Mouse (Mus musculus) stomach, embryonic 16.5 days (tissue): Measurements from ENCODE around the gene Ttll6. TPM values are rescaled to one million over a fixed set of nuclear protein-coding genes. Genes with fewer than 3 reads are reported as not detected.

Source experiments
- ATAC-seq: fragments of 200-750 bp; cut with Nextera tagmentation; 2 replicates; pipeline ENCODE4 v1.8.0; 2017; ENCODE audit warnings: moderate number of reproducible peaks, moderate TSS enrichment; ENCODE audit not compliant: insufficient read depth, low FRiP score
- H3K27ac ChIP-seq: fragments of 300-500 bp; sonication (generic); 2 replicates; pipeline ENCODE4 v1.5.1; 2014; ENCODE audit warnings: low read length
- H3K27me3 ChIP-seq: fragments of 300-500 bp; sonication (generic); 2 replicates; pipeline ENCODE4 v1.6.1; 2014; ENCODE audit warnings: low read length, control low read depth, mixed read lengths; ENCODE audit not compliant: control insufficient read depth, insufficient read depth
- H3K36me3 ChIP-seq: fragments of 300-500 bp; sonication (generic); 2 replicates; pipeline ENCODE4 v1.6.1; 2014; ENCODE audit warnings: low read length; ENCODE audit not compliant: control insufficient read depth, insufficient read depth
- H3K4me1 ChIP-seq: fragments of 300-500 bp; sonication (generic); 2 replicates; pipeline ENCODE4 v1.6.1; 2014; ENCODE audit warnings: low read length, control low read depth, mixed read lengths; ENCODE audit not compliant: control insufficient read depth, insufficient read depth
- H3K4me2 ChIP-seq: fragments of 300-500 bp; sonication (generic); 2 replicates; pipeline ENCODE4 v1.6.1; 2014; ENCODE audit warnings: low read depth, low read length, mixed read lengths
- H3K4me3 ChIP-seq: fragments of 300-500 bp; sonication (generic); replicated peaks from 2 replicates; pipeline ENCODE4 v1.5.1; 2014; ENCODE audit warnings: mild to moderate bottlenecking, low read length
- H3K9ac ChIP-seq: fragments of 300-500 bp; sonication (generic); 2 replicates; pipeline ENCODE4 v1.6.1; 2014; ENCODE audit warnings: low read length
- H3K9me3 ChIP-seq: fragments of 300-500 bp; sonication (generic); replicated peaks from 2 replicates; pipeline ENCODE4 v1.6.1; 2016; ENCODE audit warnings: low read length, control low read depth; ENCODE audit not compliant: control insufficient read depth
- WGBS: fragments of 180-500 bp; shearing (Covaris S2); extraction: QIAGEN DNeasy Blood & Tissue Kit; methylation state at CpG from one replicate; pipeline ENCODE4 v1.1.7; 2014; 5-methylcytosine and 5-hydroxymethylcytosine counted together
- polyA plus RNA-seq: library from polyadenylated mRNA; unstranded; fragments of >200 nt; fragmentation: Nextera tagmentation; extraction: Ambion mirVana; gene quantifications from 2 replicates; pipeline ENCODE4 v1.2.1, GENCODE M21; 2015

Ttll6 gene
- polyA plus RNA-seq, 1 experiment from 2014 or later = 0.58 TPM

- no peak overlapping the region for H3K4me2 ChIP-seq
- H3K9me3 ChIP-seq = no peaks in the 10 kb centered on the region
- no peak overlapping the region for H3K27ac ChIP-seq
- H3K36me3 ChIP-seq = no peaks in the 10 kb centered on the region
- H3K4me1 ChIP-seq = no peaks in the 10 kb centered on the region
- WGBS = 2% methylated on average over 16 of the region's 16 CpGs
- no peak for ATAC-seq
- H3K27me3 ChIP-seq = peaks cover 90% of the 10 kb centered on the region
- no peak overlapping the region for H3K9ac ChIP-seq
- no peak overlapping the region for H3K4me3 ChIP-seq
Observed at GRCm38 (mm10) chr11:96173288-96173840, 39.8 kb downstream of the Ttll6 start.

- Histone ChIP-seq H3K4me2 (no peak overlapping the region), H3K9me3 (no peaks in the 10 kb centered on the region), H3K36me3 (no peaks in the 10 kb centered on the region), H3K9ac (no peak overlapping the region), H3K27ac (no peak overlapping the region), H3K4me1 (no peaks in the 10 kb centered on the region), H3K4me3 (no peak overlapping the region), H3K27me3 (peaks cover 90% of the 10 kb centered on the region)
- ATAC-seq = no peak
- under 1% methylated on average over 6 of the region's 6 CpGs for WGBS
Observed at GRCm38 (mm10) chr11:96174881-96175280, 41.3 kb downstream of the Ttll6 start.

GRCm38 (mm10) chr11:96175511-96175910 is 41.9 kb downstream of the Ttll6 start:
- H3K4me1 ChIP-seq = no peaks in the 10 kb centered on the region
- no peak overlapping the region for H3K9ac ChIP-seq
- no peak overlapping the region for H3K4me3 ChIP-seq
- H3K4me2 ChIP-seq = no peak overlapping the region
- no peaks in the 10 kb centered on the region for H3K36me3 ChIP-seq
- peaks cover 89% of the 10 kb centered on the region for H3K27me3 ChIP-seq
- H3K27ac ChIP-seq = no peak overlapping the region
- WGBS = under 1% methylated on average over 17 of the region's 17 CpGs
- H3K9me3 ChIP-seq = no peaks in the 10 kb centered on the region
- ATAC-seq = no peak

- H3K4me1 ChIP-seq = no peaks in the 10 kb centered on the region
- H3K27me3 ChIP-seq = peaks cover 89% of the 10 kb centered on the region
- 3% methylated on average over 9 of the region's 9 CpGs for WGBS
- no peak overlapping the region for H3K4me3 ChIP-seq
- H3K36me3 ChIP-seq = no peaks in the 10 kb centered on the region
- no peak for ATAC-seq
- no peak overlapping the region for H3K27ac ChIP-seq
- H3K9me3 ChIP-seq = no peaks in the 10 kb centered on the region
- H3K4me2 ChIP-seq = no peak overlapping the region
- H3K9ac ChIP-seq = no peak overlapping the region
Observed at GRCm38 (mm10) chr11:96175951-96176530, 42.5 kb downstream of the Ttll6 start.

- H3K4me1 ChIP-seq = no peaks in the 10 kb centered on the region
- no peaks in the 10 kb centered on the region for H3K36me3 ChIP-seq
- no peak for ATAC-seq
- H3K27me3 ChIP-seq = peaks cover 90% of the 10 kb centered on the region
- H3K4me3 ChIP-seq = no peak overlapping the region
- H3K27ac ChIP-seq = no peak overlapping the region
- no peak overlapping the region for H3K4me2 ChIP-seq
- H3K9ac ChIP-seq = no peak overlapping the region
- no peaks in the 10 kb centered on the region for H3K9me3 ChIP-seq
- 2% methylated on average over 10 of the region's 10 CpGs for WGBS
Observed at GRCm38 (mm10) chr11:96176841-96177240, 43.3 kb downstream of the Ttll6 start.

- H3K27me3 ChIP-seq = peaks cover 90% of the 10 kb centered on the region
- no peak overlapping the region for H3K4me3 ChIP-seq
- no peaks in the 10 kb centered on the region for H3K9me3 ChIP-seq
- H3K27ac ChIP-seq = no peak overlapping the region
- no peak overlapping the region for H3K4me2 ChIP-seq
- no peaks in the 10 kb centered on the region for H3K4me1 ChIP-seq
- H3K36me3 ChIP-seq = no peaks in the 10 kb centered on the region
- 1% methylated on average over 27 of the region's 27 CpGs for WGBS
- ATAC-seq = no peak
- no peak overlapping the region for H3K9ac ChIP-seq
Observed at GRCm38 (mm10) chr11:96177546-96178174, 44.1 kb downstream of the Ttll6 start.

- Histone ChIP-seq H3K4me2 (no peak overlapping the region), H3K4me1 (no peaks in the 10 kb centered on the region), H3K27ac (no peak overlapping the region), H3K4me3 (no peak overlapping the region), H3K27me3 (peaks cover 89% of the 10 kb centered on the region), H3K9me3 (no peaks in the 10 kb centered on the region), H3K9ac (no peak overlapping the region), H3K36me3 (no peaks in the 10 kb centered on the region)
- no peak for ATAC-seq
- WGBS = 3% methylated on average over 8 of the region's 8 CpGs
Observed at GRCm38 (mm10) chr11:96178356-96178755, 44.8 kb downstream of the Ttll6 start.

GRCm38 (mm10) chr11:96178911-96179503 is 45.4 kb downstream of the Ttll6 start:
- H3K9ac ChIP-seq = no peak overlapping the region
- H3K27me3 ChIP-seq = peaks cover 87% of the 10 kb centered on the region
- WGBS = 0% methylated on average over 6 of the region's 6 CpGs
- no peak overlapping the region for H3K4me2 ChIP-seq
- no peaks in the 10 kb centered on the region for H3K9me3 ChIP-seq
- no peaks in the 10 kb centered on the region for H3K36me3 ChIP-seq
- no peak overlapping the region for H3K4me3 ChIP-seq
- no peaks in the 10 kb centered on the region for H3K4me1 ChIP-seq
- no peak overlapping the region for H3K27ac ChIP-seq
- no peak for ATAC-seq

GRCm38 (mm10) chr11:96181061-96181460 is 47.5 kb downstream of the Ttll6 start:
- Histone ChIP-seq H3K27ac (no peak overlapping the region), H3K9me3 (no peaks in the 10 kb centered on the region), H3K4me1 (no peaks in the 10 kb centered on the region), H3K27me3 (peaks cover 86% of the 10 kb centered on the region), H3K9ac (no peak overlapping the region), H3K4me2 (no peak overlapping the region), H3K4me3 (no peak overlapping the region), H3K36me3 (no peaks in the 10 kb centered on the region)
- 17% methylated on average over 4 of the region's 4 CpGs for WGBS
- no peak for ATAC-seq
